Mouse (Mus musculus) cerebellum, postnatal 25 days (tissue): ENCODE measurements at regions not wholly inside any gene's neighbourhood (a gene's known extent, or its start where the extent isn't known, plus 50 kb on each side); places are given as distances from the start of the nearest gene placed in this dataset.

Source experiments
- DNase-seq, 2 experiments: peaks; one replicate each; pipeline ENCODE4 v3.0.0; 2021; ENCODE audit warnings: mixed read lengths in 2 of 2

DNA sequence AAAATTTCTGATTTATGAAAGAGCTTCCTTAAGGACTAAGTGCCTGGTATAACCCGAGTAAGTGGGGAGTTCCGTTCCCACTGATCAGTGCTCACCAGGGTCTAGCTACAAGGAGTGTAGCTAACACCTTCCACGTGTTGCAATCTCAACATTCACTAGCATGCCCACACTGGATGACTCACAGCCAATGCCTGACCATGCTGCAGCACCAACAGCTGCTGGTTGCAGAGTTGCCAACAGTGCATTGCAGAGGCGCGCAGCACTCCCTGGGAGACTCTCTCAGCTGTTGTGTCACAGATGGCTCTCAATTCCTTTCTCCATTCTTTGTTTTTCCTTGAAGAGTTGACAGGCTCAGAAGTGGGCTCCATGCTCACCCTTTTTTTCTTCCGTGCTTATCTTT lies 787.5 kb upstream of the Tenm3 start:
- no peak for DNase-seq

DNA sequence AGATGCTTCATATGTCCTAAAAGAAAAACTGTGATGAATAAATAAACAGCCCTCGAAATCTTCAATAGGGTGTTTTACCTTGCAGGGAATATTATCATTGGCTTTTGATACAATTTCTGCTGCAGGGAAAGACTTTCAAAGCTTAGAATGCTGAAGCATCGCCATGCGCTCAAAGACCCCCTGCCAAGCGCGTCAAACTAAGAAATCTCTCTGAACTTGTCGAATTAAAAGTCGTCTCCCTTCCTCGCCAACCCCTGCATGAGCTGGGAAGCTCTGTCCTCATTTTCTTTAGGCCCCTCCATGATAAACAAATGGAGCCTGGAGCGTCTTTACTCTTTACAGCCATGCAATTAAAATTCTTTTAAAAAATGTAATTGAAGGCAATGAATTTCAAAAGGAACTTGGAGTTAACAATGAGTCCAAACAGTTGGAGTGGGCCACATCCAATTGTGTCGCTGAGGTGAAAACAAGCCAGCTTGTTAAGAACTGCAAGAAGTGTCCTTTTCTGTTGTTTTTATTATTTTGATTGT lies 784.3 kb upstream of the Tenm3 start:
- no peak for DNase-seq

DNA sequence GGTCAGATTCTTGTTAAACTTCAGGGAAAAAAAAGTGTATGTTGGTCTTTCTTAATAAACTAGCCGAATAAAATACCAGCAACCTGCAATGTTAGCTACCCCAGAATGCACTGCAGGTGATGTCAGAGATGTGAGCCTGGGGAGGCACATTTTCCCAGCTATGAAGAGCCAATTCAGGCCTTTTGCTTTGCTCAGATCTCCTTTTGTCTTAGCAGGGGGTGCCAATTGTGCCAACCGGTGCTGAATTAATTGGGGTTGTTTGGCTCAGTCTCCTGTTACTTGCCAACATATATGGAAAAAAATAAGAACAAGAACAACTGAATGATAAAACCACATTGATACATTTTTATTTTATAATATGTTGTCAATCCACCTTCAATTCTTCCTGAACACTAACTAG lies 751.8 kb upstream of the Tenm3 start:
- DNase-seq, result peak; percentile 43 to 66

DNA sequence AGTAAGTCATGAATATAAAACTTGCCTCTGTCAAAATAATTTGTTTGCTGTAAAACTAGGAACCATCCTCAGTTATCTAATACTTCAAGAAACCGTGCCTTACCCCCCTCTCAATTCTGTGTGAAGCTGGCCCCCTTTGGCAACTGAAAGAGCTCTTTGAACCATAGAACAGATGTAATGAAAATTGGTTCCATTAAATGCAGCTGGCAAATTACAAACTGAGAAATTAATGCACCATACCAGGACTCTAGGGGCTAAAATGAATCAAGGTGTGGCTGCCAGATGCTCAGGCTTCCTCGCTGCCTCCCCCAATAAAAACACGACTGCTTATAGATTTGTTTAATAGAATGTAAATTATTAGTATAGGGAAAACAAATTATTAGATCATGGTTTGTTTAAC lies 723.7 kb upstream of the Tenm3 start:
- no peak for DNase-seq

DNA sequence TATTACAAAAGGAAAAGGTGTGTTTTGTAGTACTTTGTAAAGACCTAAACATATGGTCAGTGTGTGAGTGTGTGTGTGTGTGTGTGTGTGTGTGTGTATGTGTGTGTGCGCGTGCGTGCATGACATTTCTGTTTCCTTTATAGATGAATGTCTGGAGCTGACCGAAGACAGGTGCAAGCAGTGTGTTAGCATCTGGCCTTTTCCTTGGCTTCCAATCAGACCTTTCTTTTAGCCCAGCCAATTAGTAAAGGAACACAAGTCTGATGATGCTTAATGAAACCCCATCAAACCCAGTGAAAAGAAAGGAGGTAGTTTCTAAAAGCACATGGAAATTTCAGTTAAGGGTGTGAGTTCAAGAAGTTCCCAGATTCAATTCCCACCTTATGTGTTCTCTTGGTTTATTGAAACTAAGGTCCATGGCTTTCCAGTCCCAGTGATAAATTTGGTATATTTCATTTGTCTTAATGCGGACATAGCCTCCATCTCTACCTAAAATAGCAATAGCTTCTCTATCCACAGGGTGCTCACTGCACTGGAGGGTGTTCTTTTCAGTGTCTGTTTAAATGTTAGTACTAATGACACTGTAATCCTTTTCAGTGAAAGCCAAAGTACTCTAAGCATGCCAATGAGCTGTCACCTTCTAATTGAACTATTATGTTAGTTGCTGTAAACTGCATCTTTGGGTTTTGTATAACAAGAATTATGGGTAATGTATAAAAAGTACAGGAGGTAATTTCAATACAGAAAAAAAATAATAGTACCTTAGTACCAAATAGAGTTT lies 719.9 kb upstream of the Tenm3 start:
- no peak for DNase-seq

DNA sequence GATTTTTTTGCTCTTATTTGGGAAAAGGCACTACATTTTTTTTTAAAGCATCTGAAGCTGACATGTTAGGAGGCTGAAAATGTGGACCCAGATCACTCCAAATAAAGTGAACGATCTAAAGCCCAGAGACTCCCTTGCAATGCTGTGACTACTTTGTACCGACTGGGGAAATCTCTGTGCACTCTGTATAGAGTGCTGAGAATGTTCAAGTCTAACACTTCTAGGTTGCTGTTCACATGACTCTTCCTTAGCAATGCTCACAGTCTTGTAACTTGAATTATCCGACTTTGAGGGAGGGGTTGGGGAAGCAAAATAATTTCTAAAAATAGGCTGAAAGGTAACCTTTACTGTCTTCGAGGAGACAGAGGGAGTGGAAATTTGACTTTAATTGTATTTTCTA lies 719.2 kb upstream of the Tenm3 start:
- DNase-seq, result no peak

DNA sequence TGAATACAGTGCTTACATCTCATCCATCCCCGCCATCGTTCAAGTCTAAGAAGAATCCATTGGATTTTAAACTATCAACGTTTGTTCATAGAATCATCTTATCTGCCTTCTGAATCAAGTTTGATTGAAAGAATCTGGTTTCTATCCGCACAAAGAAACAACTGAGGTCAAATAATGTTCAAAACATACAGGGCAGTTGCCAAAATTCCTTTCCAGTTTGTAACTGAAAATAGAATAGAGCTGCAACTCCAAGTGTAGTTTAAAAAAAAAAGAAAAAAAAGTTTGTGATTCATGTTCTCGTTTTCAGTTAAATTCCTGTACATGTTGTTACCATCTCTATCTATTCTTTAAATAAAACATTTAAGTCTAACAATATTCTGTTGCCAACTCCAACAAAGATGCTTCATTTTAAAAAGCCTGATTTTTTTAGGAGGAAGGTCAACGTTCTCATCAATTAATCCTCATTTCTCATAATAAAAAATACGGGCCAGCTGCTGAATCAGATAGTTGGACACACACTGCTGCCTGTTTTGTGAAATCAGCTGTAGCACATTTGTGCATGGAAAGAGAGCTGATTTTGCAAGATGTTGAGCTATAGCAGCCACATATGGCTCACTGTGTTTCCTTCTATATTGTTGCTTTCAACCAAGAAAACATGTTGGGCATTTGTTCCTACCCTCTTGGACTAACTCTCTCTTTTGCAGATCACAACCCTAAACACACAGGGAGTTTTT lies 712.1 kb upstream of the Tenm3 start:
- DNase-seq, result no peak

DNA sequence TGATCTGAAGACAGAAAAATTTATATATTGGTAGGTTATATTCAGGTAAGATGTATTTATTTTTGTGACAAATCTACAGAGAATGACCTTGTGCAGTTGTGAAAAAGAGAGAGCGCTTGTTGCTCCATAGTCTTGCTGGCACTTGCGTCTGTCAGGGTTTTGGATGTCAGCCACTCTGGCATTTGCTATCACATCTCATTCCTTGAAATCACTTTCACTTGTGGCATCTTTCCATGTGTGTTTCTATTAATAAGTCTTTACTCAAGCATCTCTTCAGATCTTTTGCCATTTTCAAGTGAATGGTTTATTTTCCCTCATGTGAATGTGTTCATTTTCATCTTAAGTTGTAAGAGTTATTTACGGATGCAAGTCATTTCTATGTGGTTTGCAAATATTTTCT lies 709.4 kb upstream of the Tenm3 start:
- DNase-seq, result peak in 1 of 2 experiments; percentile 18

DNA sequence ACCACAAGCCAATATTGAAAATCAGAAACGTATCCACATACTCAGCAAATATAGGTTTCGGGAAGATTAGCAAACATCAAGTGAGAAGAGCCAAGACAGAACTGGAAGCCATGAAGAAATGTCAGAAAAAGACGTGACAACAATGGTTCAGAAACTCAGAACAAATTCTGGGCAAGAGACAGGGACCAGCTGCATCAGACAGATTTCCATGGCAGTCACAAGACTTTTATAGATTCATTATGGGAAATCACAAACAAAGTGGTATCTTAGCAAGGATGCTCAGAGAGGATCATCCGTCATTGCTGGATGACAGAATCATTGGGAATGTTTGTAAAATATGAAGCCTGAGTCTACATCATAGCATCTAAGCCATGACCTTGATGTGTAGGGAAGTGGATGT lies 699.6 kb upstream of the Tenm3 start:
- DNase-seq, result no peak

DNA sequence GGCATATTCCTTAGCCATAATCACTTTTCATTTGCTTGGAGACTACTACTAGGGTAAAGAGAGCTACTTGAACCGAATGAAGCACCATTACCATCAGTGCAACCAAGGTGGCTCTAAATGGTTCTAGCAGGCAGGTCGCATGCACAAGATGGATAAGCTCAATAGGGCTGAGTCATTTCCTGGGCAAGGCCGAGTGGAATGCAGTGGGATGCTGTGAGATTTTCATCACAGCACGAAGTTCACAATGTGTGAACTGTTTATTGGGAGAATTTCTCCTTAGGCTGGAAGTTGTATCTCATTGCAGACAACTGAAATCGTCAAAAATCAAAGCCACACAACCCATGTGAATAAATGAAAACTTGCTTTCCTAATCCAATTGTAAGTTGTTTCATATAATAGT lies 697.6 kb upstream of the Tenm3 start:
- DNase-seq, result no peak

DNA sequence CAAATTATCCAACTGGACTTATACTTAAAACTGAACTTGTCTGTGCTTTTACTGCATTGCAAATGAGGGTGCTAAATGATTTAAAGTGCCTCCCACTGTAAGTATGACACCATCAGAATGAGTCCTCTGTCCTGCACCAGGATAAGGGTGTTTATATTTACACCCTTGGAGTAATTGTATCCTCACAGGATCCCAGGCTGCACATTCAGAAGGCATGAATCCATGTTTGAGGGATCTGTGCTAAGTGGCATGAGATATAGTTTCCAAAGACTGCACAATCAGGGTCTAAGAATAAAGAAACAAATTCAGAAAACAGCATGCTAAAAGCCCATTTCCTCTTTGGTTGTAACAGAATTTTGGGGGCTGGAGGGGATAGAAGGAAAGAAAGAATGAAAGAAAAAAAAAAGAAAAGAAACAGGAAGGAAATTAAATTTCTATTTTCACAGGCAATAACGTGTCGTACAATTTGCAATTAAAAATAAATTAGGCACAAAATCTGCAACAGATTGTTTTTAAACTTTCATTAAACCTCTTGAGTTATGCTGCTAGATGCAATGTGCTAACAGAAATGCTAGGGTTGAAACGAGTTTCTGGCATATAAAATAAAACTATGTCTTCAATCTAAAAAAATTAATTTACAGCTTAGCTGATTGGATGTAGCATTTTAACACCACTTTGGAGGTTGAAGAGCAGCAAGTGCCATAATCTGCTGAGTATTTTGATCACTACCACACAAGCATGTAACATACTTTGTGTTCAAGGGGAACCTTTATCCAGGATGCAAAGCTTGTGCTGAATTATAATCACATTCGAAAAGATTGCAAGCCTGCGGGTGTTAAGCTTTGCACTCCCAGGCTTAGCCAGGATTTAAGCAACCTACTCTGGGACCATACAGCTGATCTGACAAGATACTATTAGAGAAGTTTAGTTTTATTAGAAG lies 689.9 kb upstream of the Tenm3 start:
- DNase-seq, result no peak

DNA sequence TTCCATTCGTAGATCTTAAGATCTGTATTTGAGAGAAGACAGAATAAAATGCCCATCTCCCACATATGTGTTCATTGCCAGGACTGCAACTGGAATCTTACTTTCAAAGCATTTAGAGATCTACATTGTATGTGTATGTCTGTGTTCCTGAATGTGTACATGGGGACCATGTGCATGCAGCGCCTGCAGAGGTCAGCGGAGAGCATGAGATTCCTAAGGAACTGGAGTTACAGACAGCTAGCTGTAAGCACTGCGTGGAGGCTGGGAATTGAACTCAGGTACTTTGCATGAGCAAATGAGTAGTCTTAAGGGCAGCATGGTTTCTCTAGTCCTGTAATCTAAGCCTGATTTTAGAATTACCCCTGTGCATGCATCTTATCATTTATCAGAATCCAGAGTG lies 685.5 kb upstream of the Tenm3 start:
- peak; percentile 5 to 13 for DNase-seq

DNA sequence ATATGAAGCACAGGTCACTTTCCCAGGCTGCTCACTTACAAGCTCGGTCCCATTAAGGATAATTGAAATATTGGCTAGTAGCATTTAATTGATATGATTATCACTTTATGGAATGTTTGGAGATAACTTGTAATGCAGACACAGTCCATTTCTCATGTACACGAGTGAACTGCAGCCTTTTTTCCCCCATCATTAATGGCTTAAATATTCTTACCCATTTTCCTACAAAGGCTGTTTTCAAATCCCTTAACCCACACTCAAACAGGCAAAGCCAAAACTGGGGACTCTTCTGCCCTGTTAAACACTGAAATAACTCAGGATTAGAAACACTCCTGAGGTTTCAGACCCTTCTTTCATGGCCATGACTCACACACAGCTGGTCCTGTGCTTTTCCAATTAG lies 649.2 kb upstream of the Tenm3 start:
- no peak for DNase-seq

DNA sequence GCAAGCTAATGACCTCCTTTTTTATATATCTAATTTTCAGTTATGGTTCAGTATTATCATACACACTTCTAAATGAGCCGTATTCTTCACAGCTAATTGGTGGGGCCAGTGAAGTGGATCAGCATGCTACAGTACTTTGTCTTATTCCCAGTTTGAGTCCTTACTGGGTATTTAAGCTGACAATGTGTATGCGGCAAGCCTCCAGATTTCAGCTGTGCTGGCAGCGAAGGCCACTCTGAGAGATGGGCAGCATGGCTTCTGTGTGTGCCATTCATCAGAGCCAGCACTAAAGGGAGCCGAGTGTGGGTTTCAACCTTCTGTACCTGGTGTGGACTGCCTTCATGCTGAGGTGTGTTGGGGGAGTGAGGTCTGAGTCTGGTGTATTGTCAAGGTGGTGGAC lies 641.5 kb upstream of the Tenm3 start:
- peak; percentile 42 to 62 for DNase-seq

DNA sequence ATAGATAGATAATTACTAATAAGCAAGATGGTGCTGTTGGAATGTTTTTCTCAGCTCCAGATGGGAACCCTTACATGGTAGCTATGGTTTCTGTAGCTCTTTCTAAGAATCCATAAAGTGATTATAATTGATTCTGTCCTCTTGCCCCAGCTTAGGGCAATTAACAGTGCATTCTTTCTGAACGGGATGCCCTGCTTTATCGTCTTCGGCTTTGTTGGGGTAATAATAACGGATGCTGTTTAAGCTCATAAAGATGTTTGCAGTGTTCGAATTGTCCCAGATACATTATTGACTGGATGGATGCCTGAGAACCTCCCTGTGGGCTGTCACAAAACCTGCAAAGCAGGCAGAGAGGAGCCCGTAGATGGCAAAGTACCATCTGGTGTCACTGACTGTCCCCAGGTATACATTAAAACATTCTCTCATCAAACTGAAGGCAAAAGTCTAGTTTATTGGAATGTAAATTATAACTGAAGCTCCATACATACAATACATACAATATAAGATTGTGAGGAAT lies 637.8 kb upstream of the Tenm3 start:
- DNase-seq, result no peak

DNA sequence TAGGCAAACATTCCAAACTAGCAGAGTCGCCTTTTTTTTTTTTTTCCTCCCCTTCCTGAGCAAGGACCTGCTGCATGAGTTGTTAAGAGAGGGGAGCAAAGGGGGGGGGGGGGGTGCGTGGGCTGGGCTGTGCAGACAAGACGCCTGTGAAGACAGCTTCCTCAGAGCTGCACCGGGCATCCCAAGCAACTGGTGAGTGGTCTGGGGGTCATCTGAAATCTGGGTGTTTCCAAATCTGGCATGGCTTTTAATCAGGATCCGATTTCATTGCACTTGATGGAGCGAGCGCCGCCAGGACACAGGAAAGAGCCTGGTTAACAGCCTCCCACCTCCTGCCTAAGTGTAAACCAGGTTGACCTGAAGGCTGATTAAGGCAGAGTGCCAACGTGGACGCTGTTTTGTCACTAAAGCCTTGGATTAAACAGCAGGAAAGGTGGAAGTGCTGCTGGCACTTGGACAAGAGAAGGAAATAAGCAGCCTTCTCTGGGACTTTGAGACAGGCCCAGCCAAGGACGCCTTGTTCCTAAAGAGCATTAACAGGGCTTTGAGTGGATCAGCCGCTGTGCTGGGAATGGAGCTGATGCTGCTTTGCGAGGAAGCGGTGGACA lies 622.3 kb upstream of the Tenm3 start:
- DNase-seq, result peak; percentile 23 to 53

DNA sequence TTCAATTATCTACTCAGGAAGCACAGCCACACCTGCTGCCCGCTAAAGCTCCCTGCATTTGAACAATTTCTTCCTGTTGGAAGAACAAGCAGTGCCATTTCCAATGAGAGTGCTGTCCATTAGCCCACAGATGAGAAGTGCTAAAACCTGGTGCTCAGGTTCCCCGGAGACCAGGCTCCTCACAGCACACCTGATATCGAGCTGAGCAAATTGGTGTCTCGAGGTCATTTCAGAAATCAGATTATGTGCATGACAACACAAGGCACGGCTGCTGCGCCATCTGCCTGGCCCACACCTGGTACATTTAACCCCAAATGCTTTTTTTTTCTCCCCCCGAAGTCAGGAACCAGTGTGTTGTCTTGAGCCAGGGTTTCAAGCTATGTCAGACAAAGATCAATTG lies 621.3 kb upstream of the Tenm3 start:
- DNase-seq, result no peak

DNA sequence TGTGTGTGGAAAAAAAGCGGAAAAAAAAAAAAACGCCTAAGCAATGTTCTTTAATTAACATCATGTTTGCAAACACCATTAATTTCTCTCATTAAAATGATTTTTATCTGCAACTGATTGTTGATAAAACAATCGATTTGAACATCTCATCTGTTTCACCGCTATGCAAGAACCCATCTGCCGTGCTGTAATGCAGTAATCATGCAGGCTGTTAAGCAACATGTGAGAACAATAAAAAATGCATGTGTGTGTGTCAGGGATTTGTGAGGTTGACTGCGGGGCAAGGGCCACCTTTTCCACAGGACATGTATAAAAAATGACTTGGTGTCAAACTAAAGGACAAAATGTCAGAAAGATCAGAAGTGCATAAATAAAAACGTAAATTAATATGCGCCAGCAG lies 618.9 kb upstream of the Tenm3 start:
- DNase-seq, result no peak

DNA sequence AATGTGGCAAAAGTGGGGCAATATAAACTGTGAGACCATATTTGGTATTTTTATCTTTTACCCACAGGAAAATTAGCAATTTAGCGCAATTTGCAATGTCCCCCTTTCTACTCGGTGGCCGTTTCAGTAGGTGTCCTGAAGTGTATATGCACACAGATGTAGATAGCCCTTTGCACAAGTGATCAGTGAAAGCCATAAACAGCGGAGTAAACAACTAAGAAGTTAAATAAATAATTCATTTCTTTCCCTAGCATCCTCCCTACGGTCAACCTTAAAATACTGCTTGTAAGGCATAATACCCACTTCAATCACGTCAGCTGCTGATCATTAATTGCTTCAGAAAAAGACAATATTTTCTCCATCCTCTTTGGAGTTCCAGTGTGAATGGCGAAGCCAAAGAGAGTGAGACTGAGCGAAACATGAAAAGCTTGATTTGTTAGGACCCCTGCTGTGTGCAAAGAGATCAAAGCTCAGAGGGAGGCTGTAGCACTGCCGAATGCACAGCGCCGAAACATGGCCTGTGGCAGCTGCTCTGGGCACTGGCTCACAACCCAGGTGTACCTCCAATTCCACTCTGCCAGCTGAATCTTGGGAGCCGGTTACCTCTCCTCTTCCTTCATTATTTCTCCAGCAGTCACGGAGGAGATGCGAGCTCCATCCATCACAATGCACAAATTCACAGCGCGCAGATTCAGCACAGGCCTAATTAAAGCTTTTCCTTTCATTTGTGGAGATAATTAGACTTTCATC lies 618.1 kb upstream of the Tenm3 start:
- peak; percentile 16 to 22 for DNase-seq

DNA sequence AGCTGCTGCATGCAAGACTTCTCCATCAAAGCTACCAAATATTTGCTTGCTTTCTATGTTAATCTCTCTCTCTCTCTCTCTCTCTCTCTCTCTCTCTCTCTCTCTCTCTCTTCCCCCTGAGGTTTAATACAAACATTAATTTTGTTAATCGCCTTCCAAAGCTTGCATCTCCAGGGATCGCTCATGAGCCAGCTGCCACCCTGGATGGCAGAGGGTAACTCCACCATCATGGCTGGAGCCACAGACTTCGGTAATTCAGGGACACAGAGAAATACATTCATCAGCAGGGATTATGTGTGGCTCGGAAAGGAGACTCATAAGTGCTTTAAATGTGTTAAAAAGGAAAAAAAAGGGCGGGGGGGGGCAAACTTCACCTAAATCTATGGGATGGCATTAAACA lies 601.7 kb upstream of the Tenm3 start:
- DNase-seq, result no peak

DNA sequence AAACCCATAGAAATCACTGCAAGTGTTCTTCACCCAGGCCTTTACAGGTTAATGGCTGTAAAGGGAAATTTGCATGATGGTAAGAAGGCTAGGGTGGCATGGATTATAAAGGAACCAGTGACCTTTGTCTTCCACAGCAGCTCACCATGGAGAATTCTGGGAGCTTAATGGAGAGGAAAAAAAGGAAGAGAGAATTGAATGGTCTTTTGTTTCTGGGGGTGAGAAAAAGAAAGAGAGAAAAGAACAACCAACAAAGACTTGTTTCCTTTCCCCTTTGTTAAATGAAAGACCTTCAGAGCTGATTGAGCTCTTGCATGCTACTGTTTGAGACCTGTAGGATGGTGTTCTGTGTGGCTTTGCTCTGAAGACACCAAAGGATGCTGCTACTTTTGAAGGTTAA lies 597.5 kb upstream of the Tenm3 start:
- no peak for DNase-seq

DNA sequence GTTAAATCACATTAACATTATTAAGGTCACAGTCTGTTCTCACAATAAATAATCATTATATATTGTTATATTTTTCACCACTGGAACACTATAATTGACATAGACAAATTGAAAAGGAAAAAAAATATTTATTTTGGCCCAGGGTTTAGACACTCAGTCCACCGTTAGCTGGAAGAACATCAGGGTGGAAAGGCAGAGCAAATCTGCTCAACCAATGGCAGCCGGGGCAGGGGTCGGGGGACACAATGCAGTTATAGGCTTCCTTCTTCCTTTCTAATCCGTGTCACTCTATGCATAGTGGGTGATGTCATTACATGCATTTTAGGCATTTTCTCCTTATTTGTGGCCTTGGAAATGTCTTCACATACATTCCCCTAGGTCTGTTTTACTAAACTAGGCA lies 552.8 kb upstream of the Tenm3 start:
- DNase-seq, result no peak
